Mouse (Mus musculus): ENCODE data around the gene Vars. TPM values are rescaled to one million over a fixed set of nuclear protein-coding genes. Genes with fewer than 3 reads are reported as not detected.

The Vars gene
- total and polyA plus RNA-seq, 3 experiments: 90.3 to 280 (median 277) TPM

DNA sequence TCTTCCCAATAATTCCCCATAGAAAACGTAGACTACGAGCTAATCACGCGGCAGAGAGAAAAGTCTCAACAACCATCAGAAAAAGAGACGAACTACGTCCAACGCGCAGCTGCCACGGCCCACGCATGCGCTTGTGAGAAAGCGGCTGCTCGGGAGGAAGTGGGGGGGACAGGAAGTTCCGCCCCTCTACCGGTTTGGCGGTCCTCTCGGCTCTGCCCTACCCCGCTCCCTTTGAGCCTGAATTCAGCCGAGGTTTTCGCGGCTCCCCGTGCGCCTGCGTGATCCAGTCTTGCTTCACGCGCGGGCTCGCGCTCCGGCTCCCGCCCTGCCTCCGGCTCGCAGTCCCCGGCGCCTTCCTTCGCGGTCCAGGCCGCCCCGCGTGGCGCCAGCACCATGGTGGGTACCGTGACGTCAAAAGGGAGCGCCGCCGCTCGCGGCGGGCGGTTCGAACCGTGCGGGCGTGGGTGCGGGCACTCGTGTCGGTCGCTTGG is 19.1 kb upstream of the Vars start, which contains the start of gene Lsm2:
Gene Lsm2 (plus strand): TSS at position 173 of the 491 bp plus-strand sequence.
- dilution Hi-C loops (cut with MboI; ENCODE audit: extremely low pct_ligation_motif_present, extremely low pct_unique_long_range_greater_than_20kb, low sequenced_read_pairs) (no loop called here), in situ Hi-C loops (cut with MboI; ENCODE audit: low pct_ligation_motif_present, low pct_unique_long_range_greater_than_20kb, low sequenced_read_pairs) (no loop called here)
- TF ChIP-seq CHD2 (IDR thresholded peaks at IDR 0.05; ENCODE audit: low read length) (no peak), HCFC1 (IDR thresholded peaks at IDR 0.05; ENCODE audit: low read depth, low read length) (peak; percentile 80), ZMIZ1 (IDR thresholded peaks at IDR 0.05; ENCODE audit: low read depth, low read length) (peak; percentile 82; the same call in 1 of the 2 replicates), USF1 (IDR thresholded peaks at IDR 0.05; ENCODE audit: low read depth, low read length) (no peak), BHLHE40 (IDR thresholded peaks at IDR 0.05; ENCODE audit: low read depth, low read length) (peak; percentile 45; the same call in 1 of the 2 replicates), NRF1 (IDR thresholded peaks at IDR 0.05; ENCODE audit: low read depth, low read length) (peak; percentile 96), TBP (conservative IDR thresholded peaks at IDR 0.05; ENCODE audit: low read depth, low read length) (peak; percentile 67; the same call in 1 of the 2 replicates), EP300 (IDR thresholded peaks at IDR 0.05; ENCODE audit: low read length) (no peak), UBTF (IDR thresholded peaks at IDR 0.05; ENCODE audit: low read depth, low read length) (no peak), ZC3H11A (IDR thresholded peaks at IDR 0.05; ENCODE audit: low read depth, low read length) (no peak), E2F4 (IDR thresholded peaks at IDR 0.05; ENCODE audit: insufficient replicate concordance, low read depth, low read length) (no peak), ZNF384 (IDR thresholded peaks at IDR 0.05; ENCODE audit: low read depth, low read length) (no peak), IRF4 (IDR thresholded peaks at IDR 0.05; ENCODE audit: low read depth, low read length) (no peak), CHD1 (IDR thresholded peaks at IDR 0.05; ENCODE audit: low read depth, low read length) (no peak), USF2 (conservative IDR thresholded peaks at IDR 0.05; ENCODE audit: low read depth, low read length) (no peak), GABPA (IDR thresholded peaks at IDR 0.05; ENCODE audit: insufficient replicate concordance, low read depth, low read length) (no peak), MAFK (IDR thresholded peaks at IDR 0.05; ENCODE audit: insufficient replicate concordance, low read length) (no peak), MYC (IDR thresholded peaks at IDR 0.05; ENCODE audit: low read depth, low read length) (peak; percentile 94), POLR2A (IDR thresholded peaks at IDR 0.05; ENCODE audit: low read depth, low read length) (peak; percentile 89), ELF1 (IDR thresholded peaks at IDR 0.05; ENCODE audit: low read depth, low read length) (peak; percentile 90), MXI1 (IDR thresholded peaks at IDR 0.05; ENCODE audit: low read depth, low read length) (peak; percentile 98), CTCF (conservative IDR thresholded peaks at IDR 0.05 in 1 of 2, IDR thresholded peaks at IDR 0.05 in 1 of 2; ENCODE audit: low read depth in 2 of 2, low read length in 2 of 2) (0 out of 4 replicates have a peak, but pooled peaks of 1 of the 2 experiments have one; percentile 1), SIN3A (IDR thresholded peaks at IDR 0.05; ENCODE audit: low read length) (peak; percentile 98), TCF12 (IDR thresholded peaks at IDR 0.05; ENCODE audit: low read depth, low read length) (peak; percentile 73), KAT2A (IDR thresholded peaks at IDR 0.05; ENCODE audit: insufficient replicate concordance, low read length) (0 out of 2 replicates have a peak, but pooled peaks have one; percentile 47), ZKSCAN1 (IDR thresholded peaks at IDR 0.05; ENCODE audit: borderline replicate concordance, low read depth, low read length) (no peak), MAZ (IDR thresholded peaks at IDR 0.05; ENCODE audit: low read depth, low read length) (no peak), RCOR1 (conservative IDR thresholded peaks at IDR 0.05; ENCODE audit: low read depth, low read length) (no peak), MEF2A (IDR thresholded peaks at IDR 0.05; ENCODE audit: borderline replicate concordance, low read depth, low read length) (peak; percentile 24; the same call in 1 of the 2 replicates), POLR2AphosphoS2 (IDR thresholded peaks at IDR 0.05; ENCODE audit: low read depth, low read length) (peak; percentile 91; the same call in 1 of the 2 replicates), MAX (IDR thresholded peaks at IDR 0.05; ENCODE audit: low read length) (peak; percentile 91), JUND (conservative IDR thresholded peaks at IDR 0.05; ENCODE audit: low read depth, low read length) (no peak), JUN (IDR thresholded peaks at IDR 0.05; ENCODE audit: insufficient read depth, low read depth, low read length) (no peak), SMC3 (IDR thresholded peaks at IDR 0.05; ENCODE audit: low read depth, low read length) (no peak), PAX5 (IDR thresholded peaks at IDR 0.05; ENCODE audit: low read length) (no peak), RAD21 (IDR thresholded peaks at IDR 0.05; ENCODE audit: low read depth, low read length) (no peak), NELFE (IDR thresholded peaks at IDR 0.05; ENCODE audit: low read depth, low read length) (peak; percentile 94), ETS1 (conservative IDR thresholded peaks at IDR 0.05; ENCODE audit: low read depth, low read length) (no peak)
- peak within 1 kb of the TSS; percentile 95 for H3K4me2 ChIP-seq (ENCODE audit: insufficient read depth, low read depth, poor library complexity, severe bottlenecking)
- H3K4me3 ChIP-seq (replicated peaks in 1 of 3; ENCODE audit: low read depth in 2 of 3, low read length in 2 of 3, poor library complexity in 1 of 3): peak within 1 kb of the TSS; percentile 87 to 95 (median 91)
- peak within 1 kb of the TSS; percentile 85 for H3K27ac ChIP-seq (ENCODE audit: insufficient read depth, low read depth)
- peaks cover 2% of the 10 kb centered on the region for H3K9me3 ChIP-seq (replicated peaks; ENCODE audit: low read length)
- peaks cover 22 to 47% of the 10 kb centered on the region in 2 experiments for H3K36me3 ChIP-seq (replicated peaks in 1 of 2; ENCODE audit: control insufficient read depth in 1 of 2, insufficient read depth in 1 of 2, low read length in 1 of 2)
- peaks cover 24% of the 10 kb centered on the region for H3K79me2 ChIP-seq (replicated peaks; ENCODE audit: control insufficient read depth, extremely low read depth, insufficient read depth, poor library complexity, severe bottlenecking)
- DNase-seq (ENCODE audit: extremely low read depth): peak; percentile 93
- peaks cover 2 to 24% of the 10 kb centered on the region in 2 experiments; a peak in 3 of 4 replicates for H3K4me1 ChIP-seq (ENCODE audit: control insufficient read depth in 1 of 2, insufficient read depth in 2 of 2)
- H3K27me3 ChIP-seq (replicated peaks): no peaks in the 10 kb centered on the region
- H3K9ac ChIP-seq (ENCODE audit: insufficient read depth, low read depth): peak within 1 kb of the TSS; percentile 90
